Mouse (Mus musculus) lung, adult 10 weeks (tissue): Measurements from ENCODE around the gene Chst10. TPM values are rescaled to one million over a fixed set of nuclear protein-coding genes. Genes with fewer than 3 reads are reported as not detected.

Experiments
- polyA plus RNA-seq: library from polyadenylated mRNA; stranded (reverse); fragments of 350-450 nt; fragmentation: Illumina TruSeq; extraction: RNeasy Lipid Tissue Mini Kit (QIAGEN cat#74804); gene quantifications from one replicate; pipeline ENCODE4 v1.2.3, GENCODE M21; 2014; ENCODE audit warnings: low read depth, low replicate concordance; ENCODE audit not compliant: insufficient read depth

Gene Chst10
- polyA plus RNA-seq, result 1.2 TPM

DNA sequence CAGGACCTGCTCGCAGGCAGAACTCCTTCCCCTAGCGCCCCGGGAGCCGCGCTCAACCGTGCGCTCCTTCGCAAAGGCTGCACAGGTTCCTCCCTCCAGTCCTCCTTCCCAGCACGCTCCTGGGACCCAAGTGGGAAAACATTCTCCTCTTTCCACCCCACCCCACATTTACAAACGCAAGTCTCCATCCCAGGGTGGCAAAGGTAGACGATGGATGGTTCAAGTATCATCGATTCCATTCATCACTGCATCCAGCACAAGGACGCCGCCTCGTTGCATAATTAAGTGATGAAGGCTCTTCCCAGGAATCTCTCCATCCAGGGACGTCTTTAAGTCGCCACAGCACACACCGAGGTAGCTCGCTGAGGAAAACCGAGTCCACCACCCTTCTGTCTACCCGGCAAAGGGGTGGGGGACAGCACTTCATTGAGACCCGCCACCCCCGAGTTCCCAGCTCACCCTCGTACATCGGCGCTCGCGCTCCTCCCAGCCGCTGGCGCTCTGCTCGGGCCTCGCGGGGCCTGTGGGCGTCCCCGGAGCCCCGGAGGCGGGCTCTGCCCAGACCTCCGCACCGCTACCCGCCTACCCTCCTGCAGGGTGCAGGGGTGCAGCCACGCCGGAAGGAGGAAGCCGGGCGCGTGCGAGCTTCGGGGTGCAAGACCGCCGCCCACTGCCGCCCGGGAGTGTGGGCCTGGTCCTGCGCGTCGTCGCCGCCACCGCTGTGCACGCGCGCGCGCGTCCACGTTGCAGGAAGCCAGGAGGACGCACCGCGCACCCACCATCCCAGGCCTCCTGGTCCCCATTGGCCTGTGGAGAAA is at the start of gene Chst10:
Gene Chst10, minus strand, starts transcription at position 731 of the 818 bp plus-strand sequence.

DNA sequence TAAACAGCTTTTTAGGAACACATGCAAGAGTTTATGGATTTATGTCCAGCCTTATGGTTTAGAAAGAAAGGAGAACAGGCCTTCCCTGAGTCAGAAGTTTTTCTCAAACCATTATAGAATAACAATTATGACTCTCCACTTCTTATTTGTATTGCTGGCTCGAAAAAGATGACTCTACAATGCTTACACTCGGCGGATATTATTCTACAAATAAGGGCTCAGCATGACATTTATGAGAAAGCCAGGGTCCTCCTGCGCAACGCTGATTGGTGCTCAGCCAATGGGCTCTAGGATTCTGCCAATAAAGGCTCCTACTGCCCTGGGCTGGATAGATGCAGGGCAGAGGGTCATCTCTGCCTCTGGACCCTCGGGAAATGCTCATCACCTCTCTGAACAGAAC is 40.9 kb upstream of the Chst10 start, which contains the start of gene Nms:
Gene Nms, plus strand, starts transcription at position 301 of the 400 bp plus-strand sequence.

DNA sequence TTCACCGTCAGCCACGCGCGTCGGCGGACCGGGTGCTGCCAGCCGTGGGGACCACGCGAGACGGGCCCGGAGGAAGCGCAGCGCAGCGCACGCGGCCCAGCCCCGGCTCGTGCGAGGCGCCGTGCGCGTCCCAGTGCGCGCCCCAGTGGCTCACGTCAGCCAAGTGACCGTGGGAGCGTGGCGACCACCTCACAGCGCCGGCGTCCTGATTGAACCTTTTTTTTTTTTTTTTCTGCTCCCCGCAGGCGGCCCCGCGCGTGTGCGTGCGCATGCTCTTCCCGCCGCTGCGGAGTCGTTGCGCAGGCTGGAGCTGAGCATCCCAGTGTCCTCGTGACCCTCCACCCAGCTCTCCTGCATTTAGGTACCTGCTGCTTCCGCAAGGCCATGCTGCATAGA is 61.5 kb downstream of the Chst10 start, which contains the start of gene Lonrf2:
Gene Lonrf2, minus strand, starts transcription at position 235 of the 396 bp plus-strand sequence.

Other genes with a start within 250 kb of the Chst10 start
- gene Aff3, start 233.2 kb downstream of the Chst10 start, polyA plus RNA-seq, result 5.9 TPM
- gene Lonrf2, start 61.5 kb downstream of the Chst10 start, polyA plus RNA-seq, result 0.17 TPM
- gene Nms, start 41.0 kb upstream of the Chst10 start, polyA plus RNA-seq, result not detected
- gene Pdcl3, start 87.4 kb upstream of the Chst10 start, polyA plus RNA-seq, result 104 TPM